Mouse (Mus musculus): ENCODE measurements around the gene Btbd2. TPM values are rescaled to one million over a fixed set of nuclear protein-coding genes. Genes with fewer than 3 reads are reported as not detected.

Gene Btbd2
- polyA plus RNA-seq, 1 experiment from 2014 or later = 78.8 TPM

DNA sequence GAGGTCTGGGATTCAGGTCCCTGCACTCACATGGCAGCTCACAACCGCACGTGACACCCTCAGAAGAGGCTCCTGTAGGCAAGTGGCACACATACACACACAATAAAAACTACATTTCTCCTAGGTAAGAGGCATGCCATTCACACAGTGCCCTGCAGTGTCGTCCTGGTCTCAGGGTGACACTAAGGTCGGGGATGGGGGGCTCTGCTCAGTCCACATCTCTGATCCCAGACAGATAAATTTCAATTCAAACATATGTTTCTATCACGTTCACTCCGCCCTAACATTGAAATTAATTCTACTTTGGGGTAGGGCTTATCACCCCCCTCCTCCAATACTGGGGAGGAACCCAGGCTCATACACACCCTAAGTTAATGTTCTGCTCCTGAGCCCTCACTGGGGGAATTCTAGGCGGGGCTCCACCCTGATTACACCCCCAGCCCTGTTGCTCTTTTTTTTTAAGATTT is 43.2 kb upstream of the Btbd2 start:
- no peak overlapping the region; the same call in 1 of the 2 replicates for H3K4me2 ChIP-seq (ENCODE audit: low read depth)
- H3K27me3 ChIP-seq (ENCODE audit: control insufficient read depth, insufficient read depth, low read length) = no peaks in the 10 kb centered on the region
- peaks cover 11% of the 10 kb centered on the region for H3K4me1 ChIP-seq (ENCODE audit: control insufficient read depth, insufficient read depth, low read length)
- ATAC-seq (ENCODE audit: insufficient read depth, low FRiP score, low TSS enrichment) (no peak), DNase-seq (ENCODE audit: low spot score) (no peak)
- H3K4me3 ChIP-seq (ENCODE audit: low read depth, low read length) = no peak overlapping the region
- no peak overlapping the region for H3K9ac ChIP-seq (ENCODE audit: low read length)
- H3K27ac ChIP-seq (ENCODE audit: low read depth, low read length) = no peak overlapping the region
- H3K36me3 ChIP-seq (ENCODE audit: control insufficient read depth, insufficient read depth, low read length) = no peaks in the 10 kb centered on the region; the same call in none of the 2 replicates
- 91% methylated on average over 7 of the region's 7 CpGs for WGBS
- no peaks in the 10 kb centered on the region for H3K9me3 ChIP-seq (ENCODE audit: control insufficient read depth, low read length)

GRCm38 (mm10) chr10:80698605-80699004 is 41.7 kb upstream of the Btbd2 start:
- Histone ChIP-seq H3K4me3 (ENCODE audit: low read depth, low read length) (no peak overlapping the region), H3K9ac (ENCODE audit: low read length) (no peak overlapping the region), H3K4me2 (ENCODE audit: low read depth) (no peak overlapping the region), H3K27ac (ENCODE audit: low read depth, low read length) (no peak overlapping the region), H3K4me1 (ENCODE audit: control insufficient read depth, insufficient read depth, low read length) (peaks cover 9% of the 10 kb centered on the region), H3K27me3 (ENCODE audit: control insufficient read depth, insufficient read depth, low read length) (no peaks in the 10 kb centered on the region), H3K9me3 (ENCODE audit: control insufficient read depth, low read length) (no peaks in the 10 kb centered on the region), H3K36me3 (ENCODE audit: control insufficient read depth, insufficient read depth, low read length) (no peaks in the 10 kb centered on the region; the same call in none of the 2 replicates)
- DNase-seq (ENCODE audit: low spot score) (no peak), ATAC-seq (ENCODE audit: insufficient read depth, low FRiP score, low TSS enrichment) (no peak)
- WGBS = 93% methylated on average over 9 of the region's 9 CpGs

DNA sequence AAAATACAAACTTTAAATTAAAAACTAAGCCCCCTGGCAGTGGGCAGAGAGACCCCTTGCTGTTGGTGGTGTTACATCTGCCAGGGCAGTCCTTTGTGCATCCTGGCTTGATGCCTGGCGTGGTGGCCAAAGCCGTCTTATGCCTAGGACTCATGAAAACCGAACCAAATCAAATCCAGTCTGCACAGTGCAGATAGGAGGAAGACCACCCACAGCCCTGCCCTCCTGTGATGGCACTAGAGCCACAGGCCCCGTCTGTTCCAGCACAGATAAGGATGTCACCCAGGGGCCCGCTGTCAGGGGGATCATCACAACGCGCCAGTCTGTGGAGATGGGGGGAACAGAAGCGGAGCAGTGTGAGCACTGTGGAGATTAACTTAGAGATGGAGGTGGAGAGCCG is 40.9 kb upstream of the Btbd2 start:
- no peak overlapping the region for H3K27ac ChIP-seq (ENCODE audit: low read depth, low read length)
- no peak overlapping the region for H3K4me3 ChIP-seq (ENCODE audit: low read depth, low read length)
- H3K9me3 ChIP-seq (ENCODE audit: control insufficient read depth, low read length) = no peaks in the 10 kb centered on the region
- H3K27me3 ChIP-seq (ENCODE audit: control insufficient read depth, insufficient read depth, low read length) = no peaks in the 10 kb centered on the region
- no peak overlapping the region for H3K9ac ChIP-seq (ENCODE audit: low read length)
- DNase-seq (ENCODE audit: low spot score) (no peak), ATAC-seq (ENCODE audit: insufficient read depth, low FRiP score, low TSS enrichment) (no peak)
- no peaks in the 10 kb centered on the region; the same call in none of the 2 replicates for H3K36me3 ChIP-seq (ENCODE audit: control insufficient read depth, insufficient read depth, low read length)
- H3K4me2 ChIP-seq (ENCODE audit: low read depth) = no peak overlapping the region
- H3K4me1 ChIP-seq (ENCODE audit: control insufficient read depth, insufficient read depth, low read length) = peaks cover 4% of the 10 kb centered on the region
- WGBS = 88% methylated on average over 9 of the region's 9 CpGs

- no peaks in the 10 kb centered on the region for H3K9me3 ChIP-seq (ENCODE audit: control insufficient read depth, low read length)
- H3K4me2 ChIP-seq (ENCODE audit: low read depth) = no peak overlapping the region
- peaks cover 3% of the 10 kb centered on the region for H3K4me1 ChIP-seq (ENCODE audit: control insufficient read depth, insufficient read depth, low read length)
- no peak for ATAC-seq (ENCODE audit: insufficient read depth, low FRiP score, low TSS enrichment)
- no peak overlapping the region for H3K9ac ChIP-seq (ENCODE audit: low read length)
- no peak for DNase-seq (ENCODE audit: low spot score)
- H3K27ac ChIP-seq (ENCODE audit: low read depth, low read length) = no peak overlapping the region
- no peaks in the 10 kb centered on the region; the same call in none of the 2 replicates for H3K36me3 ChIP-seq (ENCODE audit: control insufficient read depth, insufficient read depth, low read length)
- no peak overlapping the region for H3K4me3 ChIP-seq (ENCODE audit: low read depth, low read length)
- no peaks in the 10 kb centered on the region for H3K27me3 ChIP-seq (ENCODE audit: control insufficient read depth, insufficient read depth, low read length)
- WGBS = 92% methylated on average over 8 of the region's 8 CpGs
Observed at GRCm38 (mm10) chr10:80697393-80697787, 40.5 kb upstream of the Btbd2 start.

DNA sequence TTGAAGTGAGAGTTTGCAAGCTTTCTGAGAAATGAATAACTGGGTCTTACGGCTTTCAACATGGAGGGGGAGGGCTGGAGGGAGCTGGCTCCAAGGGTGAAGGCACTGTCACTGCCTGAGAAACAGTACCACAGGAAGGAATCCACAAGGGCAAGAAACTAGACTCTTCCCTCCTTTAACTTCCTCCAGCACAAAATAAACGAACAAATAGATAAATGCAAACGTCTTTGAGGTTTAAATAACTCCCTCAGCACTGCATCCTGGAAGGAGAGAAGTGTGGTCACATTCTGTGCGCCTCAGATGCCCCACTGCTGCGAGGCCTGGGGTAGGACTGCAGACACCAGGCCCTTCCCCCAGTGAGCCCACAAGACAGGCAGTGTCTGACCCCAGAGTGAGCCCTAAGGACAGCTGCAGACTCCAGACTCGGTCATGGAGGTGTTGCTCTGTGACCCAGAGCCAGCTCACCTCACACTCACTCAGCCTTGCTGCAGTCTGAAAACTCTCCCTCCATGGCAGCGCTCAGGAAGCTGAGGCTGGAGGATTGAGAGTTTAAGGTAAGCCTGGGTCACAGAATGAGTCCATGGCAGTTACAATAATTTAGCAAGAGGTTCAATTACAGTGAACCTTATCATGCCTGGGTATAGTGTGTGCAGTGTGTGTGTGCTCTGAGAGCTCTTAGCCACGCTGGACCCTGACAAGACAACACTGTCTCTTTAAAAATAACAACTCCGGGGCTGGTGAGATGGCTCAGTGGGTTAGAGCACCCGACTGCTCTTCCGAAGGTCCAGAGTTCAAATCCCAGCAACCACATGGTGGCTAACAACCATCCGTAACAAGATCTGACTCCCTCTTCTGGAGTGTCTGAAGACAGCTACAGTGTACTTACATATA is 39.9 kb upstream of the Btbd2 start:
- no peak overlapping the region for H3K4me2 ChIP-seq (ENCODE audit: low read depth)
- no peak overlapping the region for H3K27ac ChIP-seq (ENCODE audit: low read depth, low read length)
- no peaks in the 10 kb centered on the region for H3K27me3 ChIP-seq (ENCODE audit: control insufficient read depth, insufficient read depth, low read length)
- ATAC-seq (ENCODE audit: insufficient read depth, low FRiP score, low TSS enrichment) (no peak), DNase-seq (ENCODE audit: low spot score) (no peak)
- no peak overlapping the region for H3K9ac ChIP-seq (ENCODE audit: low read length)
- H3K9me3 ChIP-seq (ENCODE audit: control insufficient read depth, low read length) = no peaks in the 10 kb centered on the region
- H3K4me3 ChIP-seq (ENCODE audit: low read depth, low read length) = no peak overlapping the region
- H3K4me1 ChIP-seq (ENCODE audit: control insufficient read depth, insufficient read depth, low read length) = peaks cover 3% of the 10 kb centered on the region
- H3K36me3 ChIP-seq (ENCODE audit: control insufficient read depth, insufficient read depth, low read length) = no peaks in the 10 kb centered on the region; the same call in none of the 2 replicates
- WGBS = 70% methylated on average over 11 of the region's 12 CpGs

- no peak overlapping the region for H3K27ac ChIP-seq (ENCODE audit: low read depth, low read length)
- ATAC-seq (ENCODE audit: insufficient read depth, low FRiP score, low TSS enrichment) (no peak), DNase-seq (ENCODE audit: low spot score) (no peak)
- 74% methylated on average over 10 of the region's 10 CpGs for WGBS
- no peak overlapping the region for H3K4me3 ChIP-seq (ENCODE audit: low read depth, low read length)
- H3K4me1 ChIP-seq (ENCODE audit: control insufficient read depth, insufficient read depth, low read length) = peaks cover 2% of the 10 kb centered on the region
- no peaks in the 10 kb centered on the region; the same call in none of the 2 replicates for H3K36me3 ChIP-seq (ENCODE audit: control insufficient read depth, insufficient read depth, low read length)
- no peaks in the 10 kb centered on the region for H3K27me3 ChIP-seq (ENCODE audit: control insufficient read depth, insufficient read depth, low read length)
- no peak overlapping the region for H3K9ac ChIP-seq (ENCODE audit: low read length)
- H3K4me2 ChIP-seq (ENCODE audit: low read depth) = no peak overlapping the region
- H3K9me3 ChIP-seq (ENCODE audit: control insufficient read depth, low read length) = no peaks in the 10 kb centered on the region
Observed at GRCm38 (mm10) chr10:80695801-80696501, 39.1 kb upstream of the Btbd2 start.

GRCm38 (mm10) chr10:80695186-80695585 is 38.3 kb upstream of the Btbd2 start:
- no peak overlapping the region for H3K27ac ChIP-seq (ENCODE audit: low read depth, low read length)
- H3K27me3 ChIP-seq (ENCODE audit: control insufficient read depth, insufficient read depth, low read length) = no peaks in the 10 kb centered on the region
- no peak for DNase-seq (ENCODE audit: low spot score)
- no peak for ATAC-seq (ENCODE audit: insufficient read depth, low FRiP score, low TSS enrichment)
- H3K9ac ChIP-seq (ENCODE audit: low read length) = no peak overlapping the region
- no peaks in the 10 kb centered on the region for H3K9me3 ChIP-seq (ENCODE audit: control insufficient read depth, low read length)
- H3K36me3 ChIP-seq (ENCODE audit: control insufficient read depth, insufficient read depth, low read length) = no peaks in the 10 kb centered on the region; the same call in none of the 2 replicates
- 81% methylated on average over 2 of the region's 2 CpGs for WGBS
- no peak overlapping the region for H3K4me2 ChIP-seq (ENCODE audit: low read depth)
- no peaks in the 10 kb centered on the region; the same call in 1 of the 2 replicates for H3K4me1 ChIP-seq (ENCODE audit: control insufficient read depth, insufficient read depth, low read length)
- no peak overlapping the region for H3K4me3 ChIP-seq (ENCODE audit: low read depth, low read length)

DNA sequence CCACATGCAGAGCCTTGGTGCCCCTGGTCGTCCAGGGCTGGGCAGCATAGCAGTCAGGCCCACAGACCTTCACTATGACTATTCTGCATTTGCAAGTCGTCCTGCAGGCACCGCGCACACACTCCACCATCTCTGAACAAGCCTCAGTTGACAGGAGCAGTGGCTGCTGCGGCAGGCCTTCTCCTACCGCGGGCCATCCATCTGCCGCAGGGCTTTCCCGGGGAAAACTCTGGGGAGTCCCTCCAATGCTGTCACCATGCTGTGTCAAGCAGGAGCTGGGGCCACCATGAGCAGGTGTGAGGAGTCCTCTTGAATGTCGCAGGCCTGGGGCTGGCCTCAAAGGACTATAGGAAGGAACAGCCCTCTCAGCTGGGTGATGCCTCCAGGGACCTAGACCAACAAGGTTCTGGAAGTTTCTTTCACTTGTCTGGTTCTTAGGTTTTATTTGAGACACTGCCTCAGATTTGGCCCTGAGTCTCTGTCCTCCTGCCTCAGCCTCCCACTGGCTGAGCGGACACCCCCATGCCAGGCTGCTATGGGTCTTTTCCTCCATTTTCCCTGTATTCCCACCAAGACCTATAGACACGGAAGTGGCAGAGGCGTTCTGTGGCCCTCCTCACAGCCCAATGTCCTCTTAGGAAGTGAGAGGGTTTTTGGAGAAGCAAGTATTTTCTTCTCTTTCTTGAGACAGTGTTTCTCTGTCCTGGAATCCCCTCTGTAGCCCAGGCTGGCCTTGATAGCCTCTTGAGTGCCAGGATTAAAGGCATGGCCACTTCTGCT is 37.5 kb upstream of the Btbd2 start:
- no peaks in the 10 kb centered on the region for H3K27me3 ChIP-seq (ENCODE audit: control insufficient read depth, insufficient read depth, low read length)
- H3K4me2 ChIP-seq (ENCODE audit: low read depth) = no peak overlapping the region
- DNase-seq (ENCODE audit: low spot score) = no peak
- H3K9me3 ChIP-seq (ENCODE audit: control insufficient read depth, low read length) = no peaks in the 10 kb centered on the region
- H3K9ac ChIP-seq (ENCODE audit: low read length) = no peak overlapping the region
- H3K4me1 ChIP-seq (ENCODE audit: control insufficient read depth, insufficient read depth, low read length) = no peaks in the 10 kb centered on the region
- peaks cover 4% of the 10 kb centered on the region for H3K36me3 ChIP-seq (ENCODE audit: control insufficient read depth, insufficient read depth, low read length)
- no peak for ATAC-seq (ENCODE audit: insufficient read depth, low FRiP score, low TSS enrichment)
- H3K4me3 ChIP-seq (ENCODE audit: low read depth, low read length) = no peak overlapping the region
- no peak overlapping the region for H3K27ac ChIP-seq (ENCODE audit: low read depth, low read length)
- WGBS = 92% methylated on average over 13 of the region's 13 CpGs

All from neural tube, embryonic 11.5 days (tissue).